Mouse (Mus musculus) limb, embryonic 15.5 days (tissue): Measurements from ENCODE around the gene Samd4b. TPM values are rescaled to one million over a fixed set of nuclear protein-coding genes. Genes with fewer than 3 reads are reported as not detected.
A peak's percentile ranks its signal among the peaks of the same experiment; 100 is the strongest.

Source experiments
- ATAC-seq: fragments of 200-750 bp; cut with Nextera tagmentation; 2 replicates; pipeline ENCODE4 v1.8.0; 2017; ENCODE audit warnings: low read depth, moderate TSS enrichment; ENCODE audit not compliant: insufficient number of reproducible peaks, low FRiP score, low TSS enrichment
- H3K27ac ChIP-seq: fragments of 300-500 bp; sonication (generic); 2 replicates; pipeline ENCODE4 v1.5.1; 2015; ENCODE audit warnings: moderate library complexity, mild to moderate bottlenecking, inconsistent platforms
- H3K27me3 ChIP-seq: fragments of 300-500 bp; sonication (generic); 2 replicates; pipeline ENCODE4 v1.6.1; 2015; ENCODE audit warnings: inconsistent platforms
- H3K36me3 ChIP-seq: fragments of 300-500 bp; sonication (generic); 2 replicates; pipeline ENCODE4 v1.6.1; 2015; ENCODE audit warnings: inconsistent platforms
- H3K4me1 ChIP-seq: fragments of 300-500 bp; sonication (generic); 2 replicates; pipeline ENCODE4 v1.6.1; 2015; ENCODE audit warnings: inconsistent platforms
- H3K4me2 ChIP-seq: fragments of 300-500 bp; sonication (generic); 2 replicates; pipeline ENCODE4 v1.6.1; 2015; ENCODE audit warnings: mild to moderate bottlenecking, inconsistent platforms
- H3K4me3 ChIP-seq: fragments of 300-500 bp; sonication (generic); 2 replicates; pipeline ENCODE4 v1.5.1; 2015; ENCODE audit warnings: mild to moderate bottlenecking, inconsistent platforms
- H3K9ac ChIP-seq: fragments of 300-500 bp; sonication (generic); 2 replicates; pipeline ENCODE4 v1.6.1; 2015; ENCODE audit warnings: inconsistent platforms
- H3K9me3 ChIP-seq: fragments of 300-500 bp; sonication (generic); 2 replicates; pipeline ENCODE4 v1.6.1; 2016; ENCODE audit warnings: inconsistent platforms
- WGBS: fragments of 180-500 bp; shearing (Covaris S2); methylation state at CpG from one replicate; pipeline ENCODE4 v1.1.7; 2015; 5-methylcytosine and 5-hydroxymethylcytosine counted together
- polyA plus RNA-seq: library from polyadenylated mRNA; unstranded; fragments of >200 nt; fragmentation: Nextera tagmentation; extraction: Ambion mirVana; gene quantifications from 2 replicates; pipeline ENCODE4 v1.2.1, GENCODE M21; 2015

Gene Samd4b
- polyA plus RNA-seq, 1 experiment from 2014 or later = 28.3 TPM

DNA sequence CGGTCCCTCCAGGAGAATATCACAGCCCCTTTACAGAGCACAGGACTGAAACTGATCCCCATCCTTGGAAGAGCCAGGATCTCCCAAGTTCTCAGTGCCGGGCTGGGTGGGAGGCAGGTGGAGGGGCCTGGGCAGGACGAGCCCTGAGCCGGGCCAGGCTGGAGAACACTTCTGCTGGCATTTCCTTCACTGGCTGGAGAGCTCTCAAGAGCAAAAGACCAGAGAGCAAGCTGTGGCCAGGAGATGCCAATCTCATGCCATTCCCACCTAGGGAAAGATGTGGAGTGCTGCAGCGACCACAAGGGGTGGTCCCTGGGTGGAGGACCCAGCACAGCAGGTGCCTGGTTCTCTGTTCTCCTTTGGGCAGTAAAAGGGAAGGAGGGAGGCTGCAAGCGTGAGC lies 12.9 kb downstream of the Samd4b start:
- Histone ChIP-seq H3K27me3 (no peaks in the 10 kb centered on the region), H3K4me2 (no peak overlapping the region), H3K4me3 (no peak overlapping the region), H3K27ac (0 out of 2 replicates have a peak overlapping the region, but pooled peaks have one; percentile 33), H3K4me1 (peaks cover 61% of the 10 kb centered on the region), H3K9ac (no peak overlapping the region), H3K36me3 (no peaks in the 10 kb centered on the region), H3K9me3 (no peaks in the 10 kb centered on the region)
- 61% methylated on average over 6 of the region's 6 CpGs for whole genome bisulfite sequencing
- no peak for ATAC-seq

DNA sequence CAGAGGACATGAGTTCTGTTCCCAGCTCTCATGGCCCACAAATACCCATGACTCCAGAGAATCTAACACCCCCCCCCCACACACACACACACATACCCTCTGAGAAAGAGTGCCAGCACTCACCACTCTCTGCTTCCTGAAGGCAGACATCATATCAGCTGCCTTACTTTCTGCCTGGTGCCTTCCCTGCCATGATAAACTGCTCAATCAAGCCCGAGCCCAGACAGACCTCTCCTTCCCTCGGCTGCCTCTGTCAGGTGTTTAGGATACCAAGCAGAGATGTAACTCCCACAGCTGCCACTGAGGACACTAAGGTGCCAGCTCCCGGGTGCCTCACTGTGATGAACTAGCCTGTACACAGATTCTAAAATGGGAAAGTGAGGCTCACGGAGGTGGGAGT lies 13.5 kb downstream of the Samd4b start:
- Histone ChIP-seq H3K9ac (no peak overlapping the region), H3K4me1 (peaks cover 64% of the 10 kb centered on the region), H3K36me3 (no peaks in the 10 kb centered on the region), H3K4me2 (no peak overlapping the region), H3K27me3 (no peaks in the 10 kb centered on the region), H3K4me3 (no peak overlapping the region), H3K27ac (0 out of 2 replicates have a peak overlapping the region, but pooled peaks have one; percentile 24), H3K9me3 (no peaks in the 10 kb centered on the region)
- no peak for ATAC-seq
- WGBS = 72% methylated on average over 4 of the region's 4 CpGs

DNA sequence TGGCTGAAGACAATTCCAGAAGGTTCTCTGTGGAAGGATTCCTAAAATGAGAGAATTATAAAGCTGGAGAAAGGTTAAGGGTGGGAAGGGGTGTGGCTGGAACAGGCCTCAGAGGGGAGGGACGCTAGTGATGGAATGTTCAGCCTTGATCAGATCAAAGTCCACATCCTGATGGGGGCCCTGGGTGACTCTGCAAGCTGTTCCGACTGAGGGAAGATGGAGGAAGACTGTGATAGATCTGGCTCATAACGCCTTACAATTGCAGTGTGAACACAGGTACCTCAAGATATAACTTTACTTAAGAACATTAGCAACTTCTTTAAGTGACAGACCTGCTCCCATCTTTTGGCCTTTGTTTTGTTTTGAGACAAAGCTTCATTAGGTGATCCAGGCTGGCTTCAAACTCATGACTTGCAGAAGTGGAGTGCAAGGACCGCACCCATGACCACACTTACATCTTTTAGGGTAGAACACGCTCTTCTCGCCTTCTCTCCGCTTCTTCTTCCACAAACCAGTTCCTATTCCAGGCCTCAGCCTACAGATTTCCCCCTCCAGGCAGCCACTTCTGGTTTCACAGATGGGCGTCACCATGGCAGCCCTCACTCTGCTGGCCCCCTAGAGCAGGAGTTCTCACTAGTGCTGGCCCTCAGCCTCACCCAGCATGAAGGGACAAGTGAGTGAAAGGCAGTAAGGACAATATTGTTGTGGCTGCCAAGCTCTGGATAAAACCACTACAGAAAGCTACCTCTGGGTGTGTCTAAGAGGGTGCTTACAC lies 14.2 kb downstream of the Samd4b start:
- 67% methylated on average over 8 of the region's 8 CpGs for WGBS
- Histone ChIP-seq H3K9ac (no peak overlapping the region), H3K36me3 (no peaks in the 10 kb centered on the region), H3K4me1 (peaks cover 61% of the 10 kb centered on the region), H3K9me3 (no peaks in the 10 kb centered on the region), H3K4me2 (no peak overlapping the region), H3K27ac (0 out of 2 replicates have a peak overlapping the region, but pooled peaks have one; percentile 24), H3K27me3 (no peaks in the 10 kb centered on the region), H3K4me3 (no peak overlapping the region)
- no peak for ATAC-seq

DNA sequence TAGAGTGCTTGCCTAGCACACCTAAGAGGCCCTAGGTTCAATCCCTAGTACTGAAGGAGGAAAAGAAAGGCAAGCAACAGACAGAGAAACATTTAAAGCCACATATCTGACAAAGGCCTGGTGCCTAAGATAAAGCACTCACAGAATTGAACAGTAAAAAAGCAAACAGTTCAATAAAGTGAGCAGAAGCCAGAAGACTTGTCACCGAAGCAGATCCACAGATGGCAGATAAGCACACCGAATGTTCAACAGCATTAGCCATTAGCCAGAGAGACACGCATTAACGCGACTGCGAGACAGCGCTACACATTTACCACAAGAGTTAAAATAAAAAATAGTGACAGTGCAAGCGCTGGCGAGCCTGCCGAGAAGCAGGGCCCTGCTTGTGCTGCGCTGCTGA lies 15.1 kb downstream of the Samd4b start:
- 86% methylated on average over 11 of the region's 11 CpGs for WGBS
- Histone ChIP-seq H3K4me1 (peaks cover 57% of the 10 kb centered on the region), H3K9me3 (no peaks in the 10 kb centered on the region), H3K4me3 (no peak overlapping the region), H3K36me3 (no peaks in the 10 kb centered on the region), H3K27ac (no peak overlapping the region), H3K27me3 (no peaks in the 10 kb centered on the region), H3K9ac (no peak overlapping the region), H3K4me2 (no peak overlapping the region)
- no peak for ATAC-seq

DNA sequence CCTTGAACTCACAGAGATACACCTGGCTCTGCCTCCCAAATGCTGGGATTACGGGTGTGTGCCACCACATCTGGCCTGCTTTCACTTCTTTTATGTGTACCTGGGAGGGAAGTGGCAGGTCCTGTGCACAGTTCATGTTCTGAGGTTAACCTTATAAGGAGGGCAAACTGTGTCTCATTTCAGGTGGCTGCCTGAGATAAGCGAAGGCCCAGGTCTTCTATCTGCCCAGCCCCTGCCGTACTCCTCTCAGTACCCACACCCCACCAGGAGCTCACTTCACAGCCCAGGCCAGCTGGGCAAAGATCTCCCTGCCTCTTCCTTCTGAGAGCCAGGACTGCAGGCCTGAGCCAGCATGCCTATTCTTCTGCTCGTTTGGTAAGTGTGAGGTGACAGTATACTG lies 16.2 kb downstream of the Samd4b start:
- Histone ChIP-seq H3K4me3 (no peak overlapping the region), H3K4me2 (no peak overlapping the region), H3K9me3 (no peaks in the 10 kb centered on the region), H3K27ac (no peak overlapping the region), H3K9ac (no peak overlapping the region), H3K27me3 (no peaks in the 10 kb centered on the region), H3K36me3 (no peaks in the 10 kb centered on the region), H3K4me1 (peaks cover 57% of the 10 kb centered on the region)
- 74% methylated on average over 4 of the region's 4 CpGs for WGBS
- ATAC-seq = no peak

DNA sequence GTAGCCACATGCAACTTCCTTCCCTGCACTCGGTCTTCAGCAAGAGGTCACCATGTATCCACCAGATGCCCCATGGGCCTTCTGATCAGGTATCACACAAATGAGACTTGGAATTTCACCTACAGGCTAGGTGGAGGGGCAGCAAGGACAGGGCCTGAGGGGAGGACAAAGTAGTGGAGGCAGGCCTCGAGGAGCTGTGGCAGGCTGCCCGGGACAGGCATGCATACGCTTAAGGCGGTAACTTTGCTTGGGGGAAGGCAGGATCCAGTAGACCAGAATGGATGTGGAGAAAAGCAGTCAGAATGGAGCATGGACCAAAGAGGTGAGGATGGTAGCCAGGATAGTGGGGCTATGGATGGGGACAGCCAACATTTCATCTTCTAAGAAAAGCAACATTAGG lies 18.1 kb downstream of the Samd4b start:
- Histone ChIP-seq H3K4me2 (no peak overlapping the region), H3K27me3 (no peaks in the 10 kb centered on the region), H3K9me3 (no peaks in the 10 kb centered on the region), H3K4me1 (peaks cover 59% of the 10 kb centered on the region), H3K9ac (no peak overlapping the region), H3K27ac (no peak overlapping the region), H3K36me3 (no peaks in the 10 kb centered on the region), H3K4me3 (no peak overlapping the region)
- WGBS = 65% methylated on average over 5 of the region's 5 CpGs
- ATAC-seq = no peak

DNA sequence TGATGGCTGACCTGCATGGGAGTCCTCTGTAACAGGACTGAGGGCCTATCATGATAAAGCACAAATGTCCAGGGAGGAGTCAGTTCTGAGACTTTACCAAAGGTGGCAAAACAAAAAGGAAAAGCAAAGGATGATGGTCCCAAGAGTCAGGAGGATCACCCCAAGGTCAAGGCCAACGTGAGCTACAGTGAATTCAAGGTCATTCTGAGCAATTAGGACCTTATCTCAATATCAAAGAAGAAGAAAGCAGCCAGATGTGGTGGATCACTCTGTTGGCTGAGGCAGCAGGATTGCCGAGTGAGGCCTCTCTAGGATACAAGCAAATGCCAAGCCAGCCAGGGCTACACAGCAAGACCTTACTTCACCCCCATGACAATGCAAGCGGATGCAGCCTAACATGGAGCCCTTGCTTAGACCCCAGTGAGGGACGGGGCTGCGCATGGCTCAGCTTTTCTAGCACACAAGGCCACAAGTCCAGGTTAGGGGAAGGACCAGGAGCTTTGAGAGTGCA lies 19.3 kb downstream of the Samd4b start:
- Histone ChIP-seq H3K9ac (no peak overlapping the region), H3K9me3 (no peaks in the 10 kb centered on the region), H3K4me1 (peaks cover 47% of the 10 kb centered on the region), H3K4me3 (no peak overlapping the region), H3K4me2 (no peak overlapping the region), H3K36me3 (no peaks in the 10 kb centered on the region), H3K27ac (peak overlapping the region; percentile 58; the same call in 1 of the 2 replicates), H3K27me3 (no peaks in the 10 kb centered on the region)
- WGBS = 73% methylated on average over 5 of the region's 5 CpGs
- no peak for ATAC-seq

DNA sequence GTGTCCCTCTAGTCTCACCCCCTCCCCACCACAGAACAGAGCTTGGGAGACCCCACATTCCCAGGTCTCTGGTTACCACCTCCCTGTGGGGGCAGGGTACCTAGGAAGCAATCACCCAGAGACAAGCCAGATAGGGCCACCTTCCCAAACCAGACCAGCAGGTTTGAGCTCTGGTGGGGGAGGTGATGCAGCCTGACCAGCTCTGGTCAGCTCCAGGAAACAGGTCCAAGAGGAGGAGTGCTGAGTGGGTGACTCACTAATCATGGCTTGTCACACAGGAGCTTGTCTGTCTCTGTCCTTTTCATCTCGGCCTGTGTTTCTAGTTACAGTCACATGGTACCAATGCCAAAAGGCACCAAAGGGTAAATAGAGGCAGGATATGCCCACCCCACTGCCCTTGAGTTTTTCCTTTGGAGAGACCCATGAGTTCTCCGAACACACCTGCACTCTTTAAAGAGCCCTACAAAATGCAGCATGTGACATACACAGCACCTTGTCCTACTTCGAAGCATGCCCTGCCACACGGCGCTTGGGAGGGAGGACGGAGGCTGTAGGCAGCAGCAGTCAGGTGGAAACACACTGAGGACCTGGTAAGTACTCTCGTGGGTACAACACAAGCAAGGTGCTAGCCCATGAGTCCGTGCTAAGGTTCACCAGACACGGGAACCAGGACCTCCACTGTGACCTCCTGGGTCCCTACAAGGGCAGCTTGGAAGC lies 20.0 kb downstream of the Samd4b start:
- H3K4me1 ChIP-seq = peaks cover 43% of the 10 kb centered on the region
- no peak overlapping the region for H3K9ac ChIP-seq
- H3K4me3 ChIP-seq = no peak overlapping the region
- H3K27ac ChIP-seq = peak overlapping the region; percentile 58; the same call in 1 of the 2 replicates
- H3K9me3 ChIP-seq = no peaks in the 10 kb centered on the region
- no peak overlapping the region for H3K4me2 ChIP-seq
- 64% methylated on average over 9 of the region's 9 CpGs for WGBS
- H3K27me3 ChIP-seq = no peaks in the 10 kb centered on the region
- ATAC-seq = no peak
- H3K36me3 ChIP-seq = no peaks in the 10 kb centered on the region

DNA sequence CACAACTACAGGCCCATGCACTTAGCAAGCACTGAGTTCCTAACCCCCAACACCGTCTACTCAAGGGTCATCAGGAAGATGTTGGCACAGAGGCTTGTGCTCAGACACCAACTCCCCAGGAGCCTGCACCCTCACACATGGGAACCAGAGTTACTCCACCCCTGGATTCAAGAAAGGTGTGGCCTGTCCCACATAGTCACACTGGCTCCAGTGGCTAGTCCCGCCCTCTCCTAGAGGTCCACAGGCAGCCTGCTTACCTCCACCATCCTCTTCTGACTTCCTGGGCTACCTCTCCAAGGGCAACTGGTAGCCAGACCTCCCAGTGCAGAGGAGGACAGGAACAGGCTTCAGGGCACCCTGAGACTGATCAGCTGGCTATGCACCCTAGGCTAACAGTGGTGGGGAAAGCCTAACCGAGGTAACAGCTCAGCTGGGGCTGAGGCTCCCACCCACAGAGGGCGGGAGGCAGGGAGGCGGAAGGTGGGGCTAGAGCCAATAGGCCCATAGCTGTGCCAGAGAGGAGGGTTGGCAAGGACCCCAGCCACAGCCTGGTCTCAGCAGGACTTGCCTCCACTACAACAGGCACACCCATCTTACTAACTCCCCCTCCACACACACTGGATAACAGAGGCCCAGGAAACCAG lies 21.6 kb downstream of the Samd4b start:
- Histone ChIP-seq H3K27ac (peak overlapping the region; percentile 72), H3K4me1 (peaks cover 57% of the 10 kb centered on the region), H3K27me3 (no peaks in the 10 kb centered on the region), H3K4me3 (no peak overlapping the region), H3K9me3 (no peaks in the 10 kb centered on the region), H3K9ac (no peak overlapping the region), H3K36me3 (no peaks in the 10 kb centered on the region), H3K4me2 (no peak overlapping the region)
- ATAC-seq = peak; percentile 73
- 50% methylated on average over 5 of the region's 5 CpGs for WGBS

DNA sequence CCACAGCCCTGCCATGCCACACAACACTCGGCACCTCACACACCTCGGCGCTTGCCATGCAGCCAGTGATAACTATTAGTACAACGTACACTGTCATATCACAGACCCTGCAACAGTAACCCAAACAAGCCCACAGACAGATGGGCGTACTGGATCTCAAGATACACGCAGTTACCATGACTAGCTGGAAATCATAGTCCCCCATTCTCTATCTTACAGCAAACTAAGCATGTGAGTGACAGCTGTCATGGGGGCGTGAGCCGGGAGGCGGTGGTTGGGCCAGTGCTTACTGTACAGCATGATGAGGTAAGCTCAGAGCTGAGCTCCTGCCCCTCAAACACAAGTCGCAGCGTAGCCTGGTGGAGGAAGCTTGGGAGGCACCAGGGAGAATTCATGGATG lies 22.3 kb downstream of the Samd4b start:
- no peak for ATAC-seq
- Histone ChIP-seq H3K27ac (no peak overlapping the region), H3K4me1 (peaks cover 65% of the 10 kb centered on the region), H3K36me3 (no peaks in the 10 kb centered on the region), H3K4me2 (no peak overlapping the region), H3K9me3 (no peaks in the 10 kb centered on the region), H3K9ac (no peak overlapping the region), H3K27me3 (no peaks in the 10 kb centered on the region), H3K4me3 (no peak overlapping the region)
- 77% methylated on average over 11 of the region's 11 CpGs for WGBS

DNA sequence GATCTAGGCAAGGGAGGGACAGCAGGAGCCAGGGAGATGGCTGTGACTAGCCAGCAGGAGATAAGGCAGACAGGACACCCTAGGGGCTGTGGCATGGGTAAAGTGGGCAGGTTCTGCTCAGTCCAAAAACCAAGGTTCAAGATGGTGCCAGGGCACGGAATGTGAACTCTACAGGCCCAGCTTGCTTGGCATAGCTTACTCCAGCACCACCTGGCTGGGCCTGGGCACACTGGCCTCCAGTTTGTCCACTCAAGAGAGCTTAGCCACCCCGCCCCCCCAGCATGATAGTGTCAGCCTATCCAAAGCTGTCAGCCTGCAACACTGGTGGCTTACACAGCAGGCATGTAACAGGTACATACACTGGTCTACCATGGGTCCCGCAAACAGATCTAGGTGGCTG lies 24.7 kb downstream of the Samd4b start:
- no peak for ATAC-seq
- 93% methylated on average over 3 of the region's 3 CpGs for WGBS

DNA sequence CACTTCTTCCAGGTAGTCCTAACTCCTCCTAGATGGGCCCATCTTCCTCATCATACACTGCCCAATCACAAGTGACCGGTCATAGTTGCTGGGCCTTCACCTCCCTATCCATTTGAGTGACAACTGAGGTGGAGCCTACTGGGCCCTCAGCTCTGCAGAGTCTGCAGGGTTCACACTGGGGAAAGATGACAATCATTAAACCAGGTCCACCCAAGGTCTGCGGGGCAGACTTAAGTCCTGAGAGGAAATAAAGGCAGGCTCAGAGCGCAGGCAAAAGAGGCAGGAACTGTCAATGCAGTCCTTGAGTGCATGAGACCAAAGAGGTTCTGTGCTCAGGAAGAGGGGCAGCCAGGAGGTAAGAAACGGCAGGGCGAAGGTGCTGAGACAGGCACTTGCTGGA lies 25.3 kb downstream of the Samd4b start:
- H3K4me1 ChIP-seq = peaks cover 61% of the 10 kb centered on the region
- H3K27me3 ChIP-seq = no peaks in the 10 kb centered on the region
- 79% methylated on average over 5 of the region's 5 CpGs for WGBS
- no peak overlapping the region for H3K27ac ChIP-seq
- H3K36me3 ChIP-seq = peaks cover 7% of the 10 kb centered on the region
- no peak for ATAC-seq
- H3K4me3 ChIP-seq = no peak overlapping the region
- no peak overlapping the region for H3K4me2 ChIP-seq
- no peak overlapping the region for H3K9ac ChIP-seq
- H3K9me3 ChIP-seq = no peaks in the 10 kb centered on the region

More for the DNA sequence above, 24.7 kb downstream of the Samd4b start:
- Histone ChIP-seq H3K27ac (no peak overlapping the region), H3K4me1 (peaks cover 62% of the 10 kb centered on the region), H3K4me2 (no peak overlapping the region), H3K36me3 (0 out of 2 replicates have a peak, but pooled peaks cover 2% of the 10 kb centered on the region), H3K27me3 (no peaks in the 10 kb centered on the region), H3K4me3 (no peak overlapping the region), H3K9me3 (no peaks in the 10 kb centered on the region), H3K9ac (no peak overlapping the region)
